Mouse (Mus musculus) left cerebral cortex, adult 8-10 months (tissue): Measurements from ENCODE around the gene Nlrc5. TPM values are rescaled to one million over a fixed set of nuclear protein-coding genes. Genes with fewer than 3 reads are reported as not detected.
"Not testable (repeated sequence)": the region's sequence is repeated elsewhere in the genome, so short reads cannot be mapped to it uniquely, and the experiment has no call there.

Source experiments
- DNase-seq, 2 experiments: peaks; one replicate each; pipeline ENCODE4 v3.0.0; 2022; ENCODE audit warnings: low spot score in 2 of 2
- total RNA-seq, 4 experiments: library from RNA; stranded (reverse); gene quantifications; 2 replicates each; pipeline ENCODE4 v1.2.4; 2022

Gene Nlrc5
- 1 to 10 TPM in 3 of 4 experiments, under 1 TPM in 1; 0.81 to 3.7 (median 2.6) TPM for total RNA-seq

GRCm38 (mm10) chr8:94433981-94434466 lies at the start of gene Nlrc5:
Nlrc5 (plus strand) TSS chr8:94434356.
- peak; percentile 16 to 17 for DNase-seq

DNA sequence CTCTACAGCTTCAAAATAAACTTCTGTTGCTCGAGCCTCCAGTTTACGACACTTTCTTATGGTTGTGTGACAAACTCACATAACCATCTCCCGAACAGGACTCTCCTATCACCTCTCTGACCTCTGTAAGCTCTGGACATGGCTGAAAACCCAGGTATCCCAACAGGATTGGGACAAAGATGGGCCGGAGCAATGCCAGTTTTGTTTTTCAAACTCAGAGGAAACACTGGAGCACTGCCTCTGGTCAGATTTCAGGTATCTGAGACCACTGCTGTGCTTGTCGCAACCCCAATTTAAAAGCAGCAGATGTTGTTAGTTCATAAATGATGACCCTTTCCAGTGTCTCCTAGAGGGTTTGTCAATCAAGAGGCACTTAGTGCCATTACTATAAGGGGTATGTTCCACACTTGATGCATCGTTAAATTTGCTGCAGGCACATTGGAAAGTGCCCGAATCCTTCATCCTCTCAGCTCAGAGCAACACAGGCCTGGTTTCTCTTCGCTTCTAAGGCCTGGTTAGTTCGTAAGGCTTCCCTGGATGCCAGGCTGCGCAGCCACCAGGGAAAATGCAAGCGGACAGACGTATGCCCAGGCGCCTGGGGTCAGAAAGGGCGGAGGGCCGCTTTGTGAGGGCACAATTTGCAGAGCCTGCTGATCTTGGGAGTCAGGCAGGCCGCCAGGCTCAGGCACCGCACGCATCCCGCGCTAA lies 48.5 kb upstream of the Nlrc5 start:
- no peak for DNase-seq

GRCm38 (mm10) chr8:94386214-94387026 lies 47.7 kb upstream of the Nlrc5 start, which contains the start of gene Herpud1:
Herpud1 (plus strand) TSS chr8:94386438.
- DNase-seq: peak; percentile 97 to 98

DNA sequence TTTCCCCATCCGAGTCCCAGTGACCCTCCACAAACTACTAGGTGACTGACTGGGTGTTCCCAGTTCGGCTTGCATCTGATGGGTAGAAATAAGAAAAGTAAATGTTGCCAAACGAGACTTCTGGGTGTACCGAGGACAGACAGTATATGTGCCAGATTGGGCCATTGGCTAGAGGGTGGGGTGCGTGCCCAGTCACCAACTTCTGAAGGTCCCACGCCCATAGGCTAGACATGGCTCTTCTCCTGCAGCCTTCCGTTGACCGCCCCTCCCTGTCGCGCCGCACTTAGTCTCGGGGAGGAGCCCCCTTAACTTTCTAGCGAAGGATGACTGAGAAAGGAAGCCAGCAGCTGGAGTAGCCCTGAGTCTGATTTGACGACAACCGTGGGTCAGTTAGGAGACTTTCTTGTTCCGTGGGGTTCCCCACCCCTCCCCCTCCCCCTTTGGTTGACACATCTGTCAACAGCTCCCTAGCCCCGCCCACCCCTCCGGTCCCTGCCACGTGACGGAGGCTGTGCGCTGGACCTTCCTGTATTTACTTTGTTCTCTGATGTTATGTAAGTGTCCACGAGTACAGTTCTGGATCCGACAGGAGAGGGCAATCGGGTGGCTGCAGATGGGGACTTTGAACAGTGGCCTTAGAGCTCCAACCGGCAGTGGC lies 47.0 kb upstream of the Nlrc5 start:
- DNase-seq: peak; percentile 56 to 86

GRCm38 (mm10) chr8:94387785-94388184 lies 46.4 kb upstream of the Nlrc5 start:
- DNase-seq: no peak

DNA sequence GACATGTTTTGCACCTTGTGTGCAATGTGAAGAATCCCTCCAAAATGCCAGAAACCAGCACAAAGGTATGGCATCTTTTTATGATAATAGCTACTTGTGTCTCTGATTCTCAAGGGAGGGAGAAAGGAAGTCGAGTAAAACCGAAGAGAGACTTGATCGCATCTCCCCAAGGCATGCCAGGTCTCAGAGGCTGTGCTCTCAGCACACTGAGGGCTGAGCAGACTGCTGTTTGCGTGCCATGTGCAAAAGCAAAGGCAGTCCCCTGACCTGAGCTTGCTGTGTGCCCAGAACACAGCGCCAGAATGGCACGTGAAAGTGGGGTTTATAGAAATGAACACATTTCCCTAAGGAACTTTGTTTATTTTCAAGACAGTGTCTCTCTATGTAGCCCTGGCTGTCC lies 44.6 kb upstream of the Nlrc5 start:
- DNase-seq: no peak

DNA sequence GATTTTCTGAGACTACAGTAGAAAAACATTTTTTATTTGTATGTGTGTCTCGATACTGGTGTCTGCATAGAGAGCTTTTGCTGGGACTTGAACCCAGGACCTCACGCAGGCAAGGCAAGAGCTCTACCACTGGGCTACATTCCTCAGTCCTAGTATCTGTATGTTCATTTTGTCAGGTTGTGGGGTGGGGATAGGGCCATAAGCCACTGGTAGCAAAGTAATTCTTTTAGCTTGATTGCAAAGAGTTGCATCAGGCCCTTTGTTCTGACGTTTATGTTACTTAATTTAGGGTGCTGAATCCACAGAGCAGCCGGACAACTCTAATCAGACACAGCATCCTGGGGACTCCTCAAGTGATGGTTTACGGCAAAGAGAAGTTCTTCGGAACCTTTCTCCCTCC lies 43.7 kb upstream of the Nlrc5 start:
- DNase-seq: no peak

DNA sequence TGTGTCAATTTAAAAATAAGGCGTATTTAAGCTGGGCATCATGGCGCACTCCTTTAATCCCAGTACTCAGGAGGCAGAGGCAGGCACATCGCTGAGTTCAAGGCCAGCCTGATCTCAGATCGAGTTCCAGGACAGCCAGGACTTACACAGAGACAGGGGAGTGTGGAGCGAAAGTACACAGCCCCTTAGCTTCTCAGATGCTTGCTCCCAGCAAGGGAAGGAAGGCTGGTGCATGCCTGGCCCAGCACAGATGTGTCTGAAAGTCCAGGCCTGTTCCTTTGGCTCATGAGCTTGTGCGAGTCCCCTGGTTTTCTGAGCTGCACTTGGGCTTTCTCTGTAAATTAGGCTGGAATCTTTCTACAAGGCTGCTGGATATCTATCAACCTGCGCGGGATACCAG lies 43.2 kb upstream of the Nlrc5 start:
- DNase-seq: no peak

DNA sequence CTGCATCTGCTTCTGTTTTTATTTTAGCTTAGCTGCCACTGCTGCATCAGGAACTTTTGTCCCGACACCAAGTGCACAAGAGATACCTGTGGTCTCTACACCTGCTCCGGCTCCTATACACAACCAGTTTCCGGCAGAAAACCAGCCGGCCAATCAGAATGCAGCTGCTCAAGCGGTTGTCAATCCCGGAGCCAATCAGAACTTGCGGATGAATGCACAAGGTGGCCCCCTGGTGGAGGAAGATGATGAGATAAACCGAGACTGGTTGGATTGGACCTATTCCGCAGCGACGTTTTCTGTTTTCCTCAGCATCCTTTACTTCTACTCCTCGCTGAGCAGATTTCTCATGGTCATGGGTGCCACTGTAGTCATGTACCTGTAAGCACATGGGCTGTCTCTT lies 42.0 kb upstream of the Nlrc5 start:
- no peak for DNase-seq

- DNase-seq: no peak
Observed at GRCm38 (mm10) chr8:94392648-94393047, 41.5 kb upstream of the Nlrc5 start.

GRCm38 (mm10) chr8:94395851-94396540 lies 38.2 kb upstream of the Nlrc5 start:
- DNase-seq: no peak

DNA sequence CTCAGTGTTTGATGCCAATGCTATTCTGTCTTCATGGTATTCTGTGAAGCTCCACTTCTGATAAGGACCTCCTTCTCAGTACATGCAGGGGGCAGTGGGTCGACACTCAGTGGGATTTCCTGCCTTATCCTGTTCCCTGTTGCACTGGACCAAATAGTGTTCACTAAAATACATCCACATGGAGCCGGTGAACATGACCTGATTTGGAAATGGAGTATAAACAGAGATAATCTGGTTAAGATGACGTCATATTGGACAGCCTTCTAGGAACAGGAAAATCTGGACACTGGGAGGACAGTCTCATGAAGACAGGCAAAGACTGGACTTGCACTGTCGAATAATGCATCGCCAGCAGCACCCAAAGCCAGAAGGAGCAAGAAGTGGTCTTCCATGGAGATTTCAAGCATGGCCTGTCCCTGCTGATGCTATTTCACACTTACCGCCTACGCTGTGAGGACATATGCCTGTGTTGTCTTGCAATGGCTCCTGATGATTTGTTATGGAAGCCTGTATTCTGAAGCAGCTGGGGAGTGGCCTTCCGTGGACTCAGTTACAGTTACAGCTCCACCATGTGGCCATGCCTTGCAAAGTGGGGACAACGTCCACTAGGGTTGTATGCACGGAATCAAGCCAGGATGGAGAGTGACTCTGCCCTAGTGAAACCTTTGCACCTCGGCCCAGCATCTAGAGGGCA lies 37.0 kb upstream of the Nlrc5 start:
- DNase-seq: peak in 1 of 2 experiments; percentile 42

GRCm38 (mm10) chr8:94398587-94398986 lies 35.6 kb upstream of the Nlrc5 start:
- no peak for DNase-seq

DNA sequence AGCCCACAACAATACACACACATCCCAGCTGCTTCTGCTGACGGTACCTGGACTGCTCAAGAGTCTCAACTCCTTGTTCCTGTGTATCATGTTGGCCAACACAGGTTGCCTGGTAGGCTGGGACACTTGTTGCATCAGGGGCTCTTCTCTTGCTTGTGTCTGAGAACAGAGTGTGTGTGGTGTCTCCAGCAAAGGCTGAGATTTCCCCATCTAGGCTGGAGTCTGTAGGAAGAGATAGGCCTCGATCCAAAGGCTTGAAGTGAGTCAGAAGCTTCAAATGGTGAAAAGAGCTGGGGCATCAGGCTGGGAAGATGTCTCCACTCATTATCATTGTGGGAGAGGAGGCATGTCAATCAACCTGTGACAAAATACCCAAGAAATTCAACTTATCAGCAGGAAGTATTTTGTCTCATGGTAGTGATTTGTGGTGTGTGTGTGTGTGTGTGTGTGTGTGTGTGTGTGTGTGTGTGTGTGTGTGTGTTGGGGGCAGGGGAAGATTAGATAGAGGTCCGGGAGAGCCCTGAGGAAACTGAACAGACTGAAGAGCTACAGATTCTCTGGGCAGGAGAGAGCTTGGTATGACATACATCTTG lies 34.7 kb upstream of the Nlrc5 start:
- DNase-seq: no peak

DNA sequence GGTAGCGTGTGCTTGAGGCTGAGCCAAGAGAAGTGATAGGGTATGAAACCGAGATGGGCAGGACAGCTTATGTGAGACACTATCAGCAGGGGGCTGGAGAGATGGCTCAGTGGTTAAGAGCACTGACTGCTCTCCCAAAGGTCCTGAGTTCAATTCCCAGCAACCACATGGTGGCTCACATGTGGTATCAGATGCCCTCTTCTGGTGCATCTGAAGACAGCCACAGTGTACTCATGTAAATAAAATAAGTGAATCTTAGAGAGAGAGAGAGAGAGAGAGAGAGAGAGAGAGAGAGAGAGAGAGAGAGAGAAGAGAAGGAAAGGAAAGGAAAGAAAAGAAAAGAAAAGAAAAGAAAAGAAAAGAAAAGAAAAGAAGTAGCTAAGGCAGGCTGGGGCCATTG lies 34.2 kb upstream of the Nlrc5 start:
- DNase-seq: not testable (repeated sequence)

DNA sequence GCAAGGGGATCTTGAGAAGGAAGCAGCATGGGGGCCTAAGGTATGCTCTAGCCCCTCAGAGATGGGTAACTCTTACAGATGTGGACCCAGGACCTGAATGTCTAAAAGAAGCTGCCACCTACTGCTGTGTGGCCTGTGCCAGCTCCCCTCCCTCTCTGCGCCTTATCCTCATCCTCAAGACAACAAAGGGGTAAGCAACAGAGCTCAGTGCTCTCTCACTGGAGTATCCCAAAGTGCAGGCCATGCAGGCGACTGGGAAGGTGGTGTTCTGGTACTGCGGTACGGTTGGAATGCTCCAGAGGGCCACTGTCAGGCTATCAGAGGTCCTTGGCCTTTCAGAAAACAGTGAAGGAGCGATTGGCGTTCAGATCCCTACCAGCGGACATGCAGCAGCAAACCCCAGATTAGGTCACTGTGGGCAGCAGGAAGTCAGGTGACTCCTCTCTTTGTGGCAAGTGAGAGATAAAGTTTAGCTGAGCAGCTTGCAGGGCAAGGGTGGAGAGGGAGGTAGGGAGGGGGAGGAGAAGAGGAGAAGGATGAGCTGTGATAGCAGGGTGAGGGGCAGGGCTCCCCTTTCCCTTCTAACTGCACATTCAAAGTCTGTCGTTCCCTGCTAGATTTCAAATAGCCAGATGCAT lies 25.6 kb upstream of the Nlrc5 start:
- no peak for DNase-seq

DNA sequence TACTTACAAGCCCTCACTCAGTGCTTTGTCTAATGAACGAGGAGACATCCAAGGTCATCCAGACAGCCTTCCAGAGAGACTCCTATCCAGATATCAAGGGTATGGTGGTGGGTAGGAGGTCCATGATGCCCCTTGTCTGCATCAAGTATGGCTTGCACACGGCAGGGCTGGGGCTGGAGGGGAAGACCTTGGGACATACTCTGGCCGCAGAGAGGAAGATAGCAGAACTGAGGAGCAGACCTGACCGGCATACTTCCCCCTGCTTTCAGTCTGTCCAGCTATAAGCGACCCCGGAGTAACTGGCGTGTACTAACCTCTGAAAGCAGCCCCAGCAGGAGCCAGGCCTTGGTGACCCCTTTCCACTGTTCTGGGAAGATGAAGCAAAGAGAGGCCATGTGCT lies 24.6 kb upstream of the Nlrc5 start:
- DNase-seq: no peak

DNA sequence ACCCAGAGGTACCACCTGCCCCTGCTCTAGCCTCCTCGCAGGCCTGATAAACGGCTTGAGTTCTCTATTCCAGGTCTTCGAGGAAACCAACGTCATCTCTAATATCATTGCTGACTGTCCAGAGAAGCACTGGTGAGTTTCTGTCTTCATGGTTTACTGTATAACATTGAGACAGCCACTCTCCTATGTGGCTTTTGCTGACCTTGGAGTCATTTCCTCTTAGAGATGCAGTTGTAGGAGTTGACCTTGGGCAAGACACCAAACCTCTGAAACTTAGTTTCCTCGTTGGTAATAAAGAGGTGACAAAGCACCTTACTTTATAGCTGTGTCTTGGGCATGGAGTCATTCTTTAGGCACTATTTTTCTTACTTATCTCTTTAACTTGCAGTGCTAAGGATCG lies 21.6 kb upstream of the Nlrc5 start:
- no peak for DNase-seq

GRCm38 (mm10) chr8:94413509-94413908 lies 20.6 kb upstream of the Nlrc5 start:
- DNase-seq: no peak

DNA sequence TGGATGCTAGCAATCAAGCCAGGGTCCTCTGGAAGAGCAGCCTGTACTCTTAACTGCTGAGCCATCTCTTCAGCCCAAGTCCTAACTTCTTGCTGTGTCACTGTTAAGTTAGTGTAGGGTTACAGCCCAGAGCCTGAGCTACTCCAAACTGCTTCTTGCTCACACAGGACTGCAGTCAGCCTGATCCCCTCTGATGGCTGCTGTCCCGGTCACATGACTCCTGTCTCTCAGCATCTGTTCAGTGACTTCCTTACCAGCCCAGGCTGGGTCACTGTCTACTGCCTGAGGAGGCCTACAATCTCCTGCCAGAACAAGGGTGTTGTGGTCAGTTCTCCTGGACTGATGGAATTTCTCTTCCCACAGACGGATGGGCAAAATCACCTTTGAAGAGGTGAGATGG lies 18.9 kb upstream of the Nlrc5 start:
- no peak for DNase-seq
